9 mouse cellular contexts compared by ENCODE assay signal in the genomic region with DNA sequence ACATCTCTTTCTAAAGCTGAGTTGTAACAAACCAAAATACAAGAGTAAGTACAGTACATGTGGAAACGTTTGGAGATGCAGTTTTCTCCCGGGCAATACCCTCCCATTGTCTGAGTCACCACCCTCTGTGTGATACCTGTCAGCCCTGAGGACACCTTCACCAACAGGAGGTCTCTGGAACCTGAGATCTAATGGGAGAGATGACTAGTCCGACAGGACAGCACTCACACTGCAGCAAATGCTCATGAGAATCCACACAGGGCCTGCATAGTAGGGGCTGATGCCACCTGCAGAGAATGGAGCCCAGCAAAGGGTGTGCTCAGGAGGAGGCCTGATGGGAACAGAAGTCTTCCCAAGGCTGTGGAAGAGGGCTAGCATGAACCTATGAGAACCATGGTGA. TPM values are rescaled to one million over a fixed set of nuclear protein-coding genes. Genes with fewer than 3 reads are reported as not detected.
A peak's percentile ranks its signal among the peaks of the same experiment; 100 is the strongest.
DNase-seq lines count a peak whose midpoint lies in the region; ATAC-seq and TF ChIP-seq lines count a peak whose summit lies in the region.
"Had no signal": no experiment of that assay in that cellular context is flagged by ENCODE, and none has a peak within 500 bp of the region (broad histone marks: within the 10 kb centered on the region; RNA-seq: fewer than 3 reads in every experiment).

No protein-coding gene starts in this region.

- no peaks in the 10 kb centered on the region for H3K27me3 ChIP-seq in testis, adult 2 months (ENCODE audit: control insufficient read depth, insufficient read depth, low read length)
- H3K27me3 ChIP-seq in liver, embryonic 13.5 days: no peaks in the 10 kb centered on the region

- TF ChIP-seq POLR2A in testis, adult 2 months (IDR thresholded peaks at IDR 0.05; ENCODE audit: control insufficient read depth, low read depth, low read length): no peak

- peak overlapping the region; percentile 98 for H3K27ac ChIP-seq in gastrocnemius, adult 2 months
- peak overlapping the region; percentile 80 for H3K27ac ChIP-seq in testis, adult 2 months (ENCODE audit: control insufficient read depth, insufficient read depth, low read depth, low read length)
- H3K27ac ChIP-seq in liver, embryonic 13.5 days: peak overlapping the region; percentile 79

- no peaks in the 10 kb centered on the region for H3K36me3 ChIP-seq in testis, adult 2 months (ENCODE audit: control insufficient read depth, insufficient read depth, low read length)
- peaks cover 5% of the 10 kb centered on the region for H3K36me3 ChIP-seq in liver, embryonic 13.5 days

- H3K4me1 ChIP-seq in testis, adult 2 months (ENCODE audit: control insufficient read depth, insufficient read depth, low read length): peaks cover 14% of the 10 kb centered on the region
- peaks cover 50% of the 10 kb centered on the region for H3K4me1 ChIP-seq in liver, embryonic 13.5 days (replicated peaks)

- ATAC-seq in liver, embryonic 13.5 days (ENCODE audit: low read depth): no peak
- ATAC-seq in monocyte, adult 5-6 weeks (replicated peaks; ENCODE audit: insufficient number of reproducible peaks, low FRiP score, low TSS enrichment, poor library complexity, severe bottlenecking): no peak

- H3K4me2 ChIP-seq in liver, embryonic 13.5 days: peak overlapping the region; percentile 96

- WGBS in liver, embryonic 13.5 days (ENCODE audit: insufficient replicate concordance): 19% methylated on average over 3 of the region's 3 CpGs

- intact Hi-C loops in gastrocnemius, adult 2 months (cut with DNase I): no loop called here

- no peak for DNase-seq in gastrocnemius, adult 2 months
- DNase-seq in gastrocnemius, postnatal 25 days: no peak
- DNase-seq in testis, postnatal 14 days (ENCODE audit: low spot score): no peak
- no peak for DNase-seq in liver, embryonic 13.5 days
- DNase-seq in frontal cortex, postnatal 25 days (ENCODE audit: low spot score in 2 of 2): no peak
- DNase-seq in layer of hippocampus, adult 18-20 months (ENCODE audit: low spot score in 2 of 2): no peak

- TF ChIP-seq CTCF in gastrocnemius, adult 2 months (IDR thresholded peaks at IDR 0.05): no peak
- no peak for TF ChIP-seq CTCF in testis, adult 2 months (IDR thresholded peaks at IDR 0.05; ENCODE audit: control insufficient read depth, insufficient read depth, insufficient replicate concordance, low read depth, low read length)

- peak overlapping the region; percentile 28; the same call in 1 of the 2 replicates for H3K9ac ChIP-seq in liver, embryonic 13.5 days

- peak overlapping the region; percentile 90 for H3K4me3 ChIP-seq in gastrocnemius, adult 2 months
- peak overlapping the region; percentile 87 for H3K4me3 ChIP-seq in testis, adult 2 months (ENCODE audit: control insufficient read depth, low read depth, low read length)
- peak overlapping the region; percentile 78 for H3K4me3 ChIP-seq in liver, embryonic 13.5 days (replicated peaks)

- H3K9me3 ChIP-seq in liver, embryonic 13.5 days (replicated peaks): no peaks in the 10 kb centered on the region

RNA-seq across cellular contexts. Expression of a gene that starts 0.5 kb away (rescaled TPM):
- 10 to 100 TPM; 13.6 to 14.4 TPM for total RNA-seq in gastrocnemius, adult 2 months (2021)
- 10 to 100 TPM; 13.7 to 16.2 TPM for total RNA-seq in gastrocnemius, postnatal 25 days (2021)
- 34.3 and 35.8 TPM in 2 replicates for polyA plus RNA-seq in testis, adult 2 months (2012; rRNA removed)
- 7.2 and 7.7 TPM in 2 replicates for polyA plus RNA-seq in liver, embryonic 13.5 days (2015; fragmentation: Nextera tagmentation; extraction: Ambion mirVana)
- total RNA-seq in monocyte, adult 5-6 weeks (2017): 21.4 to 39.6 TPM (median 32.9 TPM) in 3 replicates
- 10 to 100 TPM; 56.7 to 61.3 TPM for total RNA-seq in layer of hippocampus, adult 18-20 months (2021)

RNA-seq across cellular contexts. Expression of a gene that starts 4.8 kb away (rescaled TPM):
- total RNA-seq in gastrocnemius, adult 2 months (2021): 1 to 10 TPM in 1 of 2 experiments, under 1 TPM in 1; 0.31 to 1.1 TPM
- under 1 TPM; 0.35 to 0.64 TPM for total RNA-seq in gastrocnemius, postnatal 25 days (2021)
- 0.78 and 11.8 TPM in 2 replicates for polyA plus RNA-seq in testis, adult 2 months (2012; rRNA removed)
- polyA plus RNA-seq in liver, embryonic 13.5 days (2015; fragmentation: Nextera tagmentation; extraction: Ambion mirVana): 0.21 and 0.25 TPM in 2 replicates
- total RNA-seq in monocyte, adult 5-6 weeks (2017): not detected in 3 replicates
- total RNA-seq in layer of hippocampus, adult 18-20 months (2021): 1 to 10 TPM in 1 of 2 experiments, under 1 TPM in 1; 0.66 to 1.0 TPM

RNA-seq across cellular contexts. Expression of a gene that starts 8.4 kb away (rescaled TPM):
- not detected for total RNA-seq in gastrocnemius, adult 2 months (2021)
- not detected for total RNA-seq in gastrocnemius, postnatal 25 days (2021)
- 311 and 369 TPM in 2 replicates for polyA plus RNA-seq in testis, adult 2 months (2012; rRNA removed)
- 0.38 TPM in 1 of 2 replicates, not detected in the other for polyA plus RNA-seq in liver, embryonic 13.5 days (2015; fragmentation: Nextera tagmentation; extraction: Ambion mirVana)
- not detected in 3 replicates for total RNA-seq in monocyte, adult 5-6 weeks (2017)
- 100 to 1,000 TPM; 572 to 608 TPM for total RNA-seq in layer of hippocampus, adult 18-20 months (2021)

RNA-seq across cellular contexts. Expression of a gene that starts 32.3 kb away (rescaled TPM):
- not detected for total RNA-seq in gastrocnemius, adult 2 months (2021)
- total RNA-seq in gastrocnemius, postnatal 25 days (2021): not detected
- polyA plus RNA-seq in testis, adult 2 months (2012; rRNA removed): 5.7 TPM in 1 of 2 replicates, not detected in the other
- not detected in 2 replicates for polyA plus RNA-seq in liver, embryonic 13.5 days (2015; fragmentation: Nextera tagmentation; extraction: Ambion mirVana)
- total RNA-seq in monocyte, adult 5-6 weeks (2017): not detected in 3 replicates
- not detected for total RNA-seq in layer of hippocampus, adult 18-20 months (2021)
- polyA plus RNA-seq: large intestine, adult 2 months had no signal

RNA-seq across cellular contexts. Expression of a gene that starts 32.9 kb away (rescaled TPM):
- 10 to 100 TPM; 15.1 to 15.3 TPM for total RNA-seq in gastrocnemius, adult 2 months (2021)
- 10 to 100 TPM; 12.5 to 16.2 TPM for total RNA-seq in gastrocnemius, postnatal 25 days (2021)
- 17.3 and 18.3 TPM in 2 replicates for polyA plus RNA-seq in testis, adult 2 months (2012; rRNA removed)
- polyA plus RNA-seq in liver, embryonic 13.5 days (2015; fragmentation: Nextera tagmentation; extraction: Ambion mirVana): 1.4 and 1.6 TPM in 2 replicates
- total RNA-seq in monocyte, adult 5-6 weeks (2017): 16.8 to 46.8 TPM (median 17.5 TPM) in 3 replicates
- total RNA-seq in layer of hippocampus, adult 18-20 months (2021): 100 to 1,000 TPM; 173 to 176 TPM

Comparison
In these comparisons a context has a peak if more than half of its experiments do, and no peak if none do; other contexts are left out.
1. RNA of a gene that starts 8.4 kb away (total RNA-seq): 572 to 608 TPM in layer of hippocampus, adult 18-20 months; not detected in gastrocnemius, adult 2 months, not detected in gastrocnemius, postnatal 25 days and not detected in monocyte, adult 5-6 weeks; every median in the first group is over 100 times any median in the second.
2. Peak in every context shown above with its lines, with median percentiles within 50 percentile points of each other: H3K27ac ChIP-seq and H3K4me3 ChIP-seq.